Mouse (Mus musculus): Measurements from ENCODE around the gene Arhgef2. TPM values are rescaled to one million over a fixed set of nuclear protein-coding genes. Genes with fewer than 3 reads are reported as not detected.

Gene Arhgef2
- polyA plus RNA-seq, 1 experiment, result 361 TPM

- Histone ChIP-seq H3K4me3 (no peak overlapping the region), H3K36me3 (ENCODE audit: control insufficient read depth, insufficient read depth) (peaks cover 60% of the 10 kb centered on the region), H3K79me2 (ENCODE audit: control insufficient read depth, insufficient read depth) (no peaks in the 10 kb centered on the region), H3K4me2 (ENCODE audit: low read depth) (no peak overlapping the region), H3ac (ENCODE audit: control insufficient read depth, insufficient read length) (no peak overlapping the region), H3K27me3 (ENCODE audit: control insufficient read depth, insufficient read depth, insufficient read length) (no peaks in the 10 kb centered on the region)
- TF ChIP-seq E2F4 (IDR thresholded peaks at IDR 0.05; ENCODE audit: insufficient read depth) (no peak), POLR2A (IDR thresholded peaks at IDR 0.05; ENCODE audit: insufficient read length, low read depth) (peak; percentile 45), POLR2AphosphoS2 (IDR thresholded peaks at IDR 0.05; ENCODE audit: insufficient read length, low read depth) (peak; percentile 78)
Observed at GRCm38 (mm10) chr3:88647779-88648413, 42.1 kb downstream of the Arhgef2 start.

GRCm38 (mm10) chr3:88648452-88649168, 42.8 kb downstream of the Arhgef2 start:
- H3ac ChIP-seq (ENCODE audit: control insufficient read depth, insufficient read length), result no peak overlapping the region
- peaks cover 53% of the 10 kb centered on the region for H3K36me3 ChIP-seq (ENCODE audit: control insufficient read depth, insufficient read depth)
- no peak overlapping the region for H3K4me2 ChIP-seq (ENCODE audit: low read depth)
- no peaks in the 10 kb centered on the region for H3K79me2 ChIP-seq (ENCODE audit: control insufficient read depth, insufficient read depth)
- H3K27me3 ChIP-seq (ENCODE audit: control insufficient read depth, insufficient read depth, insufficient read length), result no peaks in the 10 kb centered on the region
- TF ChIP-seq POLR2A (IDR thresholded peaks at IDR 0.05; ENCODE audit: insufficient read length, low read depth), result peak; percentile 27
- peak; percentile 92 for TF ChIP-seq POLR2AphosphoS2 (IDR thresholded peaks at IDR 0.05; ENCODE audit: insufficient read length, low read depth)
- TF ChIP-seq CEBPB (IDR thresholded peaks at IDR 0.05; ENCODE audit: insufficient read depth, poor library complexity, severe bottlenecking), result no peak
- H3K4me3 ChIP-seq, result no peak overlapping the region

- TF ChIP-seq E2F4 (IDR thresholded peaks at IDR 0.05; ENCODE audit: insufficient read depth), result no peak
- TF ChIP-seq POLR2AphosphoS2 (IDR thresholded peaks at IDR 0.05; ENCODE audit: insufficient read length, low read depth), result peak; percentile 76
- Histone ChIP-seq H3K27me3 (ENCODE audit: control insufficient read depth, insufficient read depth, insufficient read length) (no peaks in the 10 kb centered on the region), H3ac (ENCODE audit: control insufficient read depth, insufficient read length) (no peak overlapping the region), H3K4me3 (no peak overlapping the region), H3K36me3 (ENCODE audit: control insufficient read depth, insufficient read depth) (peaks cover 50% of the 10 kb centered on the region), H3K79me2 (ENCODE audit: control insufficient read depth, insufficient read depth) (no peaks in the 10 kb centered on the region), H3K4me2 (ENCODE audit: low read depth) (no peak overlapping the region)
Observed at GRCm38 (mm10) chr3:88649186-88649585, 43.4 kb downstream of the Arhgef2 start.

GRCm38 (mm10) chr3:88649967-88650366, 44.2 kb downstream of the Arhgef2 start:
- Histone ChIP-seq H3K4me2 (ENCODE audit: low read depth) (no peak overlapping the region), H3K79me2 (ENCODE audit: control insufficient read depth, insufficient read depth) (no peaks in the 10 kb centered on the region), H3K27me3 (ENCODE audit: control insufficient read depth, insufficient read depth, insufficient read length) (no peaks in the 10 kb centered on the region), H3ac (ENCODE audit: control insufficient read depth, insufficient read length) (no peak overlapping the region), H3K4me3 (no peak overlapping the region), H3K36me3 (ENCODE audit: control insufficient read depth, insufficient read depth) (peaks cover 42% of the 10 kb centered on the region)
- TF ChIP-seq POLR2AphosphoS2 (IDR thresholded peaks at IDR 0.05; ENCODE audit: insufficient read length, low read depth) (peak; percentile 94), POLR2A (IDR thresholded peaks at IDR 0.05; ENCODE audit: insufficient read length, low read depth) (peak; percentile 43), TCF3 (IDR thresholded peaks at IDR 0.05; ENCODE audit: insufficient read length, low read depth) (no peak), USF1 (IDR thresholded peaks at IDR 0.05; ENCODE audit: low read depth) (no peak), REST (IDR thresholded peaks at IDR 0.05; ENCODE audit: insufficient read depth, insufficient read length) (no peak)

GRCm38 (mm10) chr3:88650713-88651504, 45.1 kb downstream of the Arhgef2 start:
- TF ChIP-seq POLR2A (IDR thresholded peaks at IDR 0.05; ENCODE audit: insufficient read length, low read depth) (peak; percentile 14), POLR2AphosphoS2 (IDR thresholded peaks at IDR 0.05; ENCODE audit: insufficient read length, low read depth) (peak; percentile 92), TCF12 (IDR thresholded peaks at IDR 0.05; ENCODE audit: insufficient read depth, poor library complexity, severe bottlenecking) (no peak)
- Histone ChIP-seq H3K4me3 (no peak overlapping the region), H3K4me2 (ENCODE audit: low read depth) (no peak overlapping the region), H3K27me3 (ENCODE audit: control insufficient read depth, insufficient read depth, insufficient read length) (no peaks in the 10 kb centered on the region), H3ac (ENCODE audit: control insufficient read depth, insufficient read length) (no peak overlapping the region), H3K36me3 (ENCODE audit: control insufficient read depth, insufficient read depth) (peaks cover 33% of the 10 kb centered on the region), H3K79me2 (ENCODE audit: control insufficient read depth, insufficient read depth) (no peaks in the 10 kb centered on the region)

GRCm38 (mm10) chr3:88651669-88652618, 46.2 kb downstream of the Arhgef2 start:
- H3K27me3 ChIP-seq (ENCODE audit: control insufficient read depth, insufficient read depth, insufficient read length), result no peaks in the 10 kb centered on the region
- H3K36me3 ChIP-seq (ENCODE audit: control insufficient read depth, insufficient read depth), result peaks cover 22% of the 10 kb centered on the region
- H3ac ChIP-seq (ENCODE audit: control insufficient read depth, insufficient read length), result no peak overlapping the region
- no peaks in the 10 kb centered on the region for H3K79me2 ChIP-seq (ENCODE audit: control insufficient read depth, insufficient read depth)
- no peak overlapping the region for H3K4me3 ChIP-seq
- TF ChIP-seq TCF12 (IDR thresholded peaks at IDR 0.05; ENCODE audit: insufficient read depth, poor library complexity, severe bottlenecking) (no peak), USF1 (IDR thresholded peaks at IDR 0.05; ENCODE audit: low read depth) (no peak), CEBPB (IDR thresholded peaks at IDR 0.05; ENCODE audit: insufficient read depth, poor library complexity, severe bottlenecking) (no peak), TCF3 (IDR thresholded peaks at IDR 0.05; ENCODE audit: insufficient read length, low read depth) (no peak), MYOD1 (IDR thresholded peaks at IDR 0.05; ENCODE audit: control insufficient read depth in 1 of 3, insufficient read length in 2 of 3, low read depth in 2 of 3) (peak in 1 of 3 experiments; percentile 55), REST (IDR thresholded peaks at IDR 0.05; ENCODE audit: insufficient read depth, insufficient read length) (no peak), SRF (IDR thresholded peaks at IDR 0.05; ENCODE audit: control insufficient read depth, insufficient read length, low read depth) (no peak), MYOG (IDR thresholded peaks at IDR 0.05; ENCODE audit: control insufficient read depth in 1 of 3, insufficient read depth in 1 of 3, insufficient read length in 2 of 3, low read depth in 2 of 3) (peak in 1 of 3 experiments; percentile 39), E2F4 (IDR thresholded peaks at IDR 0.05; ENCODE audit: insufficient read depth) (no peak), POLR2A (IDR thresholded peaks at IDR 0.05; ENCODE audit: insufficient read length, low read depth) (peak; percentile 57), MAX (IDR thresholded peaks at IDR 0.05; ENCODE audit: low read depth) (no peak), POLR2AphosphoS2 (IDR thresholded peaks at IDR 0.05; ENCODE audit: insufficient read length, low read depth) (peak; percentile 84)
- no peak overlapping the region for H3K4me2 ChIP-seq (ENCODE audit: low read depth)
